Mouse (Mus musculus): ENCODE measurements around the gene Prm2.

DNA sequence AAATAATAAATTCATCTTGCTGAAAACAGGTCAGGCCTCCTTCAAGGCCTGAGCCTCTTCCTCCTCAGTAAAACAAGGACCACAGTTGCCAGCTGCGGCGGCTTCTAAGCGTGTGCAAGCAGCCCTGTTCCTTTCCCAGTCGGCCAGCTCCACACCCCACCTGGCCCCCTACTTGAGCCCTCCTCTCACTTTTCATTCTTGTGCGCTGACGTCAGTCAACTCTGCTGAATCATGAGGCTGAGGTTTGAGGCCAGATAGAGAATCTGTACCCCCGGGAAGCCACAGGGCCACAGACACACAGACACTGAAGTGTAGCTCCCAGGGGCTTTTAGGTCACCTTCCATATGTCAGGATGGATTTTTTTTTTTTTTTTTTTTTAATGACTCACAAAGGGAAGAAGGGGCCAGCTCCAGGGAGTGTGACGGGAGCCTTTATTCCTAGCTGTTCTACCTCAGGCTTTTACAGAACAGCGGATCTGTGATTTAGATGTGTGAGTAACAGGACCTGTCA lies 14.0 kb downstream of the Prm2 start:
- no peak for TF ChIP-seq POLR2A (IDR thresholded peaks at IDR 0.05; ENCODE audit: insufficient read length, low read depth)
- no peak for TF ChIP-seq POLR2AphosphoS2 (IDR thresholded peaks at IDR 0.05; ENCODE audit: insufficient read length, low read depth)
- no peak for TF ChIP-seq CEBPB (IDR thresholded peaks at IDR 0.05; ENCODE audit: insufficient read depth, poor library complexity, severe bottlenecking)
- no peak for TF ChIP-seq MAX (IDR thresholded peaks at IDR 0.05; ENCODE audit: low read depth)
